Mouse (Mus musculus) 416B (cell line): ENCODE measurements at regions not wholly inside any gene's neighbourhood (a gene's known extent, or its start where the extent isn't known, plus 50 kb on each side); places are given as distances from the start of the nearest gene placed in this dataset.
A peak's percentile ranks its signal among the peaks of the same experiment; 100 is the strongest.

ENCODE experiments used
- DNase-seq: peaks from one replicate; pipeline ENCODE4 v3.0.0; 2011; ENCODE audit warnings: low read depth

DNA sequence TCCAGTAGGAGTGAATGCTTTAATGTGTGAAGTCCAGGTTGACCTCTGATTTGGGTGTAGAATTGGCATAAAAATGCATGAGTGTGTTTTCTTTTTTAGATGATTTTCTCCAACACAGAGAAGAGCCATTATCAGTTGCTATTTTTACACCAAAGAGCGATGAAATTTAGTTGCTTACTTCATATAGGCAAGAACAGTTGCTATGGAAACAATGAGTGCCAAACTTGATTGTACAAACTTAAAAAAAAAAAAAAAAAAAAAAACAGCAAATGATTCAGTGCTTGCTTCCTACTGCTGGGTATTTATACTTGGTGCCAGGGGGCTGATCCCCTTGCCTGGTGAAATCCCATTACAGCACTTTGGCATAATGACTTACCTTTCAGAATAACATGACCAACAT, 268.0 kb downstream of the Sec23a start:
- DNase-seq = no peak

DNA sequence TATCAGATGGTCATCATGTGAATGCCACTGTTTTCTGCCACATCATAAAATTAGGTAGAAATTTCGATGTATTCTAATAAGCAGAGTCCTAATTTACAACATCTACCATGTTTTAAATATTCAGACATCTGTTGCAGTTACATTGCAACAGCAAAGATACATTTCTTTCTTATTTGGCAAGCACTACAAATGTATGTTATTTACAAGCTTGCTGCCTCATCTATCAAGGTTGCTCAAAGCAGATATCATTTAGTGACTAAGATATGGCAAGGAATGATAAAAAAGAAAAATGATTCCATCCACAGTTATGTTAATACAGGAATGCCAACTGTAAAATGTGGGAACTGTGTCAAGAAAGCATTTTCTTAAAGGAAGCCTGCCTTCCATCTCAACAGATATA, 283.7 kb downstream of the Sec23a start:
- no peak for DNase-seq

DNA sequence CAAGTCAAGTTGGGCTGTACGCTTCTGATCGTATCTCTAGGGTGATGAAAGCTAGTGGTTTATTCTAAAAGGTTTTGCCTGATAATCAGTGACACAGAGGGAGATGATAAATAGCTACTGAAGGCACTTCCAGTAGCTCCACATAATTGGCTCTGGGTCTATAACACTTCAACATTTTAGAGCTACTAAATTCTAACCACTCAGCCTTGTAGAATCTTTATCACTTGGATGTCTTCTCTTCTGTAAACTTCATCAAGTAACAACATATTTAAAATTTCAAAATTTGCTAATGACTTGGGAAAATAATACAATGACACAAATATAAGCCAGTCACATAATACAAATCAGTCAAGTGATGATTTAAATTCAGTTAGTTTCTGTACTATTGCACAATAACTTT, 284.3 kb downstream of the Sec23a start:
- no peak for DNase-seq

DNA sequence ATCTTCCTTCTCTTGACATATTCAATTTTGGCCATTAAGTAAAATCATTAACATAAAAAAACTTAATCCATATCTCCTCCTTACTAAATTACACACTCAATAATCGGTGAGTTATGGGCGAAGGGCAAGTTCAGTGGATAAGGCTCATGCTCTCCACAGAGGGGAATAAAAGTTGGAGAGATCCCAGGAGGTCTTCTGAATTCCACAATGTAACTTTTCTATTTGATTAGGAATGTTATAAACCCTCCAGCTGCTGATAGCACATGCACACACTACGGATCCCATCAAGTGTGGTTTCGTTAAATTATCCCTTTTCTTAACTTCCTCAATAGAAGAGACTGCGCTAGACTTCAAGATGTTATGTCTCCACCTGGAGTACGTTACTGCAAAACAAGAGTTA, 293.9 kb downstream of the Sec23a start:
- no peak for DNase-seq

DNA sequence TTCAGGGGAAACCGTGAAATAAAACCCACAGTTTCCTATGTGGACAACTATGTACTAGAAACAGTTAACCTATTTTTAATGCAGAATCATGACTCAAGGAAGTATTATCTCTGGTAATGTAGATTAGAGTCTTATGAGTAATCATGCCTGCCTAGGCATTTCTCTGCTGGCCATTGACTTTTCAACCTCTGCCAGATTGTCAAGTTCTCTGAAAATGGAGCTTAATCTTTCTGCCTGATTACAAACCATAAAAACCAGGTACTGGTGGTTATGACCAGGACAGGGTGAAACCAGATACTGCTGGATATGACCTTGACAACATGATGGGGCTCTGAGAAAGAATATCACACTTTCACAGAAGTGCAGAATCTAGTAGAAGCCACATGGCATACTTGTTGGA, 297.6 kb downstream of the Sec23a start:
- DNase-seq = peak; percentile 84

DNA sequence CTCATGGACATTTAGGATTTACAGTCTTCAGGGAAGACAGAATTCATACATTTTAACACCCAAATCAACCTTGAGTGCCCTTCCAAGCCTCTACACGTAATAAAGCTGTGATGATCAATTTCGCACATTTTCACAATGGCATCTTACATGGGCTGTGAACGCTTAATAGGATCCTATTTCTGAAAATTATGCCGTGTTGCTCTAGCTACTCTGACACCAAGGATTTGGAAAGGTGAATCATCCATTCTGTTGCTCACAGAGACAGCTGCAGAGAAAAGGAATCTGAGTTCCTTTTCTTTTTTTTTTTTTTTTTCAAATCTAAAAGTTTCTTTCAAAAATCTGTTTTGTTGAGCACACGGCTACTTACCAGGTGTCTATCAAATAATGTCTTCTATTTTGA, 316.1 kb downstream of the Sec23a start:
- DNase-seq = no peak

DNA sequence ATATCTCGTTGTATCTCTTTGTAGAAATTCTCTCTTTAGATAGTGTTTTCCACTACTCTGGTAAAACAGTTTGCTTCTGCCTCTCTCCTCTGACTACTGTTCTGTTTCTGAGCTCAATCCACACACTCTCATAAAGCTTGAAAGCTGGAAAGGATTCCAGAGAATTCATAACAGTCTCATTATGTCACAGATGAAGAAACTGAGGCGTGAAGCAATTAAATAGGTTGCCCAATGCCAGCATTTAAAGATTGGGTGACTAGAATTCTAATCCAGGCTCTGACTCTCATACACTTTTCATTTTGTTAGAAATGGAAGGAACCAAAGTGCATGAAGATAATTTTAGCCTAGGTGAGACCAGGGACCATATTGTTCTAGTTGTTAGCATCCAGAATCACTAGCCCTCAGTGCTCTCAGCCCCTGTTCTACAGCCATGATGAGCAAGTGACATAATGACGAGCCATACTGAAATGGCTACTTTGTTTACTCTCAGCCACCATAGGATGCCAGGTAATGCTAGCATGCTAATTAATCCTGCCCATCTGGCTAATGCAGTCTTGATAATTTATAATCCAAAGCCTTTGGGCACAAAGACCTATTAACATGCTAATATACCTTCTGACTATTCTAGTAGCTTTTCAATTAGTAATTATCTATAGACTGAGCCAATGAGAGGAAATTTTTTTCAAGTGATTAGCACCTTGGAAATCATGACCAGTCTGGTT, 341.7 kb downstream of the Sec23a start:
- no peak for DNase-seq

DNA sequence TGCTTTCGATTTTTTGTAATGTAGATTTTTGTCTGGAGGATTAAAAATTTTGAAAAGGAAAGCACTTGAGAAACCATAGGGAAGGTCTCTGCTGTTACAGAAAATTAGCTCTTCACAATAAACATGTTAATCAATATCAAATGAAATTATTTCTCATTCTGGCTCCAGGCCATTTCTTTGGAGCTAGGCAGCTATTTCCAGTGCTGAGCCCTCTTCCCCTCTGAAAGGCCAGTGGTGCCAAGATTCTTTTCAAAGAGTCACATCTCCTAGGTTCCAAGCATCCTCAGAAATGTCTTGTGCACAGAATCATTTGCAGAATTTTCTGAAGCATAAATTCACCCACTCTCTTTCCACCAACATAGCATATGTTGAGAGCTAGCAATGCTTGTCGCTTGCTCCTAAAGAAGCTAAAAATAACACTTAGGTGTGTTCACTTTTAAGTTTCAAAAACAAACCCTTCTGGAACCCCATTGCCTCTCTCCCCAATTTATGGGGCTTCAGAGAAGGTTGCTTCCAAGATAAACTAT, 357.2 kb downstream of the Sec23a start:
- DNase-seq = no peak

DNA sequence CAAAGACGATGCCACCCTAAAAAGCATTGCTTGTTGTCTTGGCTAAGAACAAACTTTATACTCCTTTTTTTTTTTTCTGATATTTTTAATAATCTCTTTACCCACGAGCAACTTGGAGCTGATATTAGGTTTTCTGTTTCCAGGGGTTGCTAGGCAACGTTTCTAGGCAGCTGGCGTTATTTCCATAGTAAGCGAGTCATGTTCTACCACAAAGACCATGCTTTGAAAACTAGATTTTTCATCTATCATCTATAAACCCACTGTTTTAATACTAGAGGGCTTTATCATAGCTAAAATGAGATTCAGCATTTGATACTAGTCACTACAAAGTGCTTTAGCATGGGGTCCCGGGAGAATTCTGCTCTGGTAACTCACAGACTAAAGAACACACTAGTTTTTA, 358.1 kb downstream of the Sec23a start:
- no peak for DNase-seq

DNA sequence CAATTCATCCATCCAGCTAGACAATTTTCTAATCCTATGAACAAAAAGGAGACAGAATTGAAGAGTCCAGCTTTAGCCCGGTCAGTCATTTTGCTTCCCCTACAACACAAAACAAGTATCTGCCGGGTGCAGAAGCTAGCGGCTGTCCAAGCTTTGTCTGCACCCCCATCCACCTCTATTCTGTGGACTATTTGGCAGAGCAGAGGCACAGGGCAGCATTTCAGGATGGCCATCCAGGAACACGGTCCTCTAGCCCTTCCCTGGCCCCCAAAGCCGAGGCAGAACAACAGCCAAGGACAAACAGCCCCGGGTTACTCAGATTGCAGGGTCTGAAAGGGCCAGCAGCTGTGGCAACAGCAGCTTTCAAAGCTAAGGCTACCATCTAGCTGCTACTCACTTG, 358.6 kb downstream of the Sec23a start:
- DNase-seq = no peak

DNA sequence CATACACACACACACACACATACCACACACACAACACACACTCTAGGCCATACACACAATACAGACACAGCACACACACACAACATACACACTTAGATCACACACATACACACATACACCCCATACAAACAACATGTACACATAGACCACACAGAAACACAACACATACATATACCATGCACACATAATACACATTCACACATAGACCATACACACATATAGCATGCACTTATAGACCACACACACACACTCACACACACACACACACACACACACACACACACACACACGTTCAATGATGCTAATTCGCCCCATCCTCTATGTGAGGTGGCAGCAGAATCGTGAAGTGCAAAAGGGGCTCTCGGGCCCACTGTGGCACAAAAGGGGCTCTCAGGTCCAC, 359.1 kb downstream of the Sec23a start:
- no peak for DNase-seq

DNA sequence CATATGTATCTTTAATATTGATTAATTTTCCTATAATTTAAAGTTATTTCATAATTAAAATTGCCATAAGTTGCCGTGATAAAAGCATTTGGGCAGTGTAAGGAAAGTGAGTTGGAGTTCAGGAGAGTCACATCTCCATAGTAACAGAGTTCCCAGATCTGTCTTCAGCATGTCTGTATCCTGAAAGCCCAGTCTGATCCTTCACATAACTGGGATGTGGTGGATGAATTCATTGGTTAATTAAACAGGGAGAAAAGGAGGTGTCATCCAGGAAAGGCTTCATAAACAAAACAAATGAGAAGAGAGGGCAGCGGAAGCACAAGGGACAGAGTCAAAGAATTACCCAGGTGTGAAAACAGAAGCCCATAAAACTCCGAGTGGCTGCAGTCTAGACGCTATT, 363.5 kb downstream of the Sec23a start:
- no peak for DNase-seq

DNA sequence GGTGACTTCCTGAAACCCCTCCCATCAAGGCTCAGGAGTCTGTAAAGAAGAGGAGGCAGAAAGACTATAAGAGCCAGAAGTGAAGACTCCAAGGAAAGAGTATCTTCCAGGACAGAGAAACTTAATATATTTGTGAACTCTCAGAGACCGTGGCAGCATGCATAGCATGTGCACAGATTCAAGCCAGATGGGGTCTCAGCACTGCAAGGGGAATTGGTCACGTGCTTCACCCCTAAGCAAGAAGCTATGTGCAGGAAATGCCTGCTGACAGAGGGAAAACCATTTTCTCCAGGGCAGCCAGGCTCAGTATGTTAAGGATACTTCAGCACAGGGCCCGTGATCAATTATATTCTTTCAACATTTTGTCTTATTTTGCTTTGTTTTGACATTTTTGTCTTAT, 368.0 kb downstream of the Sec23a start:
- no peak for DNase-seq

DNA sequence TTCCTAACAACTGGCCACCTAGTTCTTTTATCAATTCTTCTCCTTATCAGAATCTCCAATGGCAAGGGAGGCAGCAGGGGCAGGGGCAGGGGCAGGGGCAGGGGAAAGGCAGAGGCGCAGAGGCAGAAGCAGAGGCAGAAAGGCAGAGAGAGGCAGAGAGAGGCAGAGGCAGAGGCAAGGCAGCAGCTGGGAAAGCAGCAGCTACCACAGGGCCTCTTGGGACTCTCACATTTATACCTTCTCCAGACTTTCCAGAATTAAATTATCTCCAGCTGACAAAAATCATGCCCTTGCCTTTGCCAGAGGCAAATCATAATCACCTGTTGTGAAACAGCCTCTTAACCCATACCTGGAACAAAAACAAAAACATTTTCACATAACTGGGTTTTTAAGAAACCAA, 370.4 kb upstream of the Clec14a start:
- no peak for DNase-seq

DNA sequence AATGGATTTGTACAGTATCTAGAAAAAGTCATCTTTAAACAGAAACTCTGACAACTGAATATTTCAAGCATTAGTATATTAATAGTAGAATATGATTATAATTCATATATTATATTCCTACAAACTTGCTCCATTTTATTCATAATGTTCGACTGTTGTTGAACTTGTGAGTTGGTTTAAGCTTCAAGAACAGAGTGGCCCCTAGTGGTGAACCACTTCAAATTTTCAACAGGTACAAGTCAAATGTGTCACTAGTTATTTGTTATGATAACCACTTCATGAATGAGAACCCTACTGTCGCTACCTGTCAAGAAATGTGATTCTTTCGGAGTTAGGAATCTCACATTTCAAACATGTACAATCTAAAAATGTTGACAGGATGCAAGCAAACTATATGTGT, 369.2 kb upstream of the Clec14a start:
- DNase-seq = peak; percentile 82

DNA sequence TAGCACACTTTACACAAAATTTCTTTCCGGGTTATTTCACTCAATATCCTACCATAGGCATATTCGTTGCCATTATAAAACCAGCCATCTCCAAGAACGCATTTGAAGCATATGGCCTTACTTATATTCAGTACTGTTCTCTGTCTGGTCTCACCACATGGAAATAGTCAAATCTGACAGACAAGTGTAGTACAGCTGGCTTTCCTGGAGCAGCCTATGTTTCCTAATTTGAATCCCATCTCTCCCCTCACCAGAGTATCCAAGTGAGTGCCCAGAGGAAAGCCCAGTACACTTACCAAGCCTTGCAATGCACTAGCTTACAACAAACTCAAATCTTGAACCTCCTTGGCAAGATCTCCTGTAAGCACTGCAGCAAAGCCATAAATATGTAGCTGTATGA, 363.4 kb upstream of the Clec14a start:
- no peak for DNase-seq

DNA sequence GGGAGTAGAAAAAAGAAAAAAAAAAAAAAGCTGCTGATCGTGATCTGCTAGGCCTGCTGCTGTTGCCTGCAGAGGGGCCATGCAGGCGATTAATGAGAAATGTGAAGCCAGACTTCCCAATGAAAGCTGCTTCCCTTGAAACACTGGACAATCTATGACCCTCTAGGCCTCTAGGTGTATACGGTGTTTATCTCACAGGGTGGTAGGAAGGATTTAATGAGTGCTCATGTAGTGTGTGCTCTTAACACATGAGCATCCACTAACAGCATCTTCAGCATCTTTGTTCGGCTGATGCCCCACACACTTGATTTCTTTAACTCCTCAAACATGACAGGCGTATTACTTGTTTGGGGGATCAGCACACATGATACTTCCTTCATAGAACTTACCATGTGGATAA, 359.7 kb upstream of the Clec14a start:
- DNase-seq = no peak

DNA sequence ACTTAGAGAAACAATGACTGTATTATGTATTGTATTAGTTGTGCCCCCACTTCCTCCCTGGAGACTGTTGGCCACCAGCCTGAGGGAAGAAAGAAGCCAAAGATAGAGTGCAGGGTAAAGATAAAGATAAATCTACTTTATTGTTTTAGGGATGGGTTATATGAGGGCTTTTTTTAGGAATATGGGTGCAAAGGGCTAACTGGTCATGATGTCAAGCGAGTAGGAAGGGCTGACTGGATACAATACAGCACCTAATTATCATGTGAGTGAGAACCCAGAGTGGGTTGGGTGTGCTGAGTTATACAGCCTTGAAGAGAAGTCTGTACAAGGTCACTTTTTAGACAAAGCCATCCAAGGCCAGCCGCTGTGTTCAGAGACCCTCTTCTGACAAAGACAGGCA, 356.1 kb upstream of the Clec14a start:
- no peak for DNase-seq

DNA sequence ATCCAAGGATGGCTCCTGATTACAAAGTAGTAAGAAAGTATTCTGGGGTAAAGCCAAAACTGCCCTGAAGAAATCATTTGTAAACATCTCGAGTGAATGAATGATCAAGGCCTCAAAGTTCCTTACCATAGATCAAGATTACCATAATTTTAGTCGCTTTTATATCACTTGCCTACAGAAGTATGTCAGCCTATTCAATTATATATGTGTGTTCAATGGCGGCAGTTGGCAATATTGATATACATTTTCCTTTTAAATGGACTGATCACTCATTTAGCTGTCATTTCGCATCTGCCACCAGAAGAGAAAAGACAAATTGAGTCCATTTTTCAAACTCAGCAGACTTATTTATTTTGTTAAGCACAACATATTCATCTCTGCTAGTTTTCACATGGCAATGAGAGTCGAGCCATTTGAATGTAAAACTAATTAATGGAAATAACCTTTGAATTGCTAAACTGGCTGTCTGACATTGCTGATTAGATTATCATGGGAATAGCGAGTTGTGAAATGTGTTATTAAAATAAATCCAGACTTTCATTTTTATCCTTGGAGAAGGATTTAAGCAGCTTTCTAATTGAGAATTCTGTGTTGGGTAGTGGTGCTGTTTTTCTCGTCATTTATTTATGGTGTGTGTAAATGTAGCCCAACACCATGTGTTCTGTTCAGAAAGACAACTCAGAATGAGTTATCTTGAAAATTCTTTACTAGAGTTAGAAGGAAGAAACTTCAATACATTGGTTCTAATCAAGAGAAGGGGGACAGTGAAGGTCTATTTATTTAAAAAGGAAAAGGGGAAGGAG, 350.6 kb upstream of the Clec14a start:
- DNase-seq = no peak

DNA sequence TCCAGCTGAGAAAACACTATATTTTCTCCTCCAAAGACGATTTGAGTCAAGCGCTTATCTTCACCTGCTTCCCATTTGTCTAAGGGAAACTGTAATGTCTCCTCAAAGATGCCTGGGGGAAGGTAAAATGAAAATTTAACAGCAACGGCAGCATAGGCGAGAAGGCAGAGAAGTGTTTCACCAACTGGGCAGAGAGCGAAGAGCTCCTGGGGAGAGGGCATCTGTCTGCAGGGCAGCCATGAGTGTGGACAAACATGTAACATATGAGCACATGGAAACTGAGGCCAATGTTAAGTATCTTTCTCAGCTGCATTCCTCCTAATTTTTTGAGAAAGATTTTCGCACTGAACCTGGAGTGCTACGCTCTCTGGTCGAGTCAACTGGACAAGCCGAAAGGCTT, 325.7 kb upstream of the Clec14a start:
- DNase-seq = no peak

DNA sequence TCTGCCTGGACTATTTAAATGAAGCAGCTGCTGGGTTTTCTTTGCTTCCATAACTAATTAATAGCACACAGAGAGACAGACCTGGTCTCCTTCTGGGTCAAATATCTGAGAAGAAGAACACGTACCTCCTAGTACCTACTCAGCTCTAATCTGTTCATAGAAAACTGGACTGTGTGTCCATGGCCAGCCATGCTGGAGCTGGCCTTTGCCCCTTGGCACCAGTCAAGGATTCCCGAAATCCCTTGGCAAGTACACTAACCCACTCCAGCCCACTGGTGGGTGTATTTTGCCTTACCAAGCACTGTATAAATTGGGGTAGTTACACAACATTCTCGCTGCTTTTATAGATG, 322.4 kb upstream of the Clec14a start:
- DNase-seq = no peak

DNA sequence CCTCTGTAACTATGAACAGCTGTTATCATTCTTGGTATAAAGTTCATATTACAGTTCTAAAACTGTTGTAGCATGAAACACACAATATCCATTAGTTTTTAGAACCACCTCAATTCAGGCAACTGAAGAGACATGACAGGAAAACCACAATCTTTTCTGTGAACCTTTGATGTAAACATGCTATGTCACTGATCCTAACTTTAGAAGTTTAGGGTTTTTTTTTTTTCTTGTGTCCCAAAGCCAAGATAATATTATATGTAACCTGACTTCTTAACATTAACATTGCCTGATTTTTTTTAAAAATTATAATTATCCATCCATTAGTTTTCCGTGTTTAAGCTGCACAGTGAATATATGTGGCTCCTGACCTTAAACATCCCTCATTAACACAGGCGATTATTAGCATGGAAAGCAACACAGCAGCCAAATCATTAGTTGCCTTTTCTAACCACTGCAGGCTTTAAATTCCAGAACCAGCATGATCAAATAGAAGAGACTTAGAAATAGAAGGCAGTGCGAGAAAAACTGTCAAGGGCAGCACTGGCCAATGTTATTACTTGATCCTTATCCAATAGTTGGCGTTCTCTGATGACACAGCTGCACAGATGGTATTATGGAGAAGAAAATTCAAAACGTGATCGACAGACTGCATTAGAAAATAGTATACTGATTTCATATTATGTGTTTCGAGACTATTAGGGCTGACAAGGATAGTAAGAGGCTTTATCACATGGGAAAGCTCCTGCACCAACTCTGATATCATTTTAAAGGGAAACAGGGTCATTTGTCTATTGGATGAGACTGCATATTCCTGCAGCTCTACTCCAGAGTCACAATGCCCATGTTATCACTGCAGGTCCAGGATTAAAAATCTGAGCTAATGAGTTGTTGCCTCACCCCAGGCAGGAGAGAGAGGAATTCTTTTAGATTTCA, 321.7 kb upstream of the Clec14a start:
- DNase-seq = peak; percentile 48
